Mouse (Mus musculus): ENCODE data around the gene Ugt1a5.

- TF ChIP-seq ZNF384 (IDR thresholded peaks at IDR 0.05; ENCODE audit: low read depth, low read length) (no peak), ETS1 (IDR thresholded peaks at IDR 0.05; ENCODE audit: low read depth, low read length) (no peak), GABPA (IDR thresholded peaks at IDR 0.05; ENCODE audit: low read depth, low read length) (no peak), MXI1 (IDR thresholded peaks at IDR 0.05; ENCODE audit: low read depth, low read length) (no peak), MAX (IDR thresholded peaks at IDR 0.05; ENCODE audit: low read length) (no peak), MEF2A (IDR thresholded peaks at IDR 0.05; ENCODE audit: extremely low read depth, insufficient replicate concordance, low read depth, low read length, poor library complexity, severe bottlenecking) (no peak)
Observed at GRCm38 (mm10) chr1:88237311-88237710, 71.5 kb downstream of the Ugt1a5 start.
